Mouse (Mus musculus): ENCODE measurements around the gene Cnn1. TPM values are rescaled to one million over a fixed set of nuclear protein-coding genes. Genes with fewer than 3 reads are reported as not detected.

Cnn1 gene
- not detected in 2 replicates for total RNA-seq (2012; rRNA removed)
- not detected in 2 replicates for total RNA-seq (2014; rRNA removed)
- polyA plus RNA-seq (2012; ENCODE audit: insufficient read length, low read depth) = not detected in 2 replicates

GRCm38 (mm10) chr9:22098993-22099696 lies at the start of gene Cnn1:
Cnn1 (plus strand) TSS chr9:22099216.
- in situ Hi-C loops (cut with MboI; ENCODE audit: low pct_ligation_motif_present, low pct_unique_long_range_greater_than_20kb, low sequenced_read_pairs) (no loop called here), dilution Hi-C loops (cut with MboI; ENCODE audit: extremely low pct_ligation_motif_present, extremely low pct_unique_long_range_greater_than_20kb, low sequenced_read_pairs) (no loop called here)
- DNase-seq (ENCODE audit: extremely low read depth) = no peak
- Histone ChIP-seq H3K4me2 (ENCODE audit: insufficient read depth, low read depth, poor library complexity, severe bottlenecking) (no peak within 1 kb of the TSS), H3K79me2 (replicated peaks; ENCODE audit: control insufficient read depth, extremely low read depth, insufficient read depth, poor library complexity, severe bottlenecking) (no peaks in the 10 kb centered on the region), H3K4me3 (replicated peaks in 1 of 3; ENCODE audit: low read depth in 2 of 3, low read length in 2 of 3, poor library complexity in 1 of 3) (no peak within 1 kb of the TSS), H3K27me3 (replicated peaks) (peaks cover 39% of the 10 kb centered on the region), H3K27ac (ENCODE audit: insufficient read depth, low read depth) (no peak within 1 kb of the TSS), H3K36me3 (replicated peaks in 1 of 2; ENCODE audit: control insufficient read depth in 1 of 2, insufficient read depth in 1 of 2, low read length in 1 of 2) (no peaks in the 10 kb centered on the region), H3K9ac (ENCODE audit: insufficient read depth, low read depth) (no peak within 1 kb of the TSS), H3K9me3 (replicated peaks; ENCODE audit: low read length) (no peaks in the 10 kb centered on the region), H3K4me1 (ENCODE audit: control insufficient read depth in 1 of 2, insufficient read depth in 2 of 2) (peaks cover 4 to 7% of the 10 kb centered on the region in 2 experiments; a peak in 2 of 4 replicates)
- no peak for TF ChIP-seq IRF4 (IDR thresholded peaks at IDR 0.05; ENCODE audit: low read depth, low read length)
- no peak for TF ChIP-seq POLR2A (IDR thresholded peaks at IDR 0.05; ENCODE audit: low read depth, low read length)
- TF ChIP-seq SMC3 (IDR thresholded peaks at IDR 0.05; ENCODE audit: low read depth, low read length) = no peak
- TF ChIP-seq MEF2A (IDR thresholded peaks at IDR 0.05; ENCODE audit: borderline replicate concordance, low read depth, low read length) = no peak

- no peaks in the 10 kb centered on the region for H3K36me3 ChIP-seq (replicated peaks in 1 of 2; ENCODE audit: control insufficient read depth in 1 of 2, insufficient read depth in 1 of 2, low read length in 1 of 2)
- in situ Hi-C loops (cut with MboI; ENCODE audit: low pct_ligation_motif_present, low pct_unique_long_range_greater_than_20kb, low sequenced_read_pairs) = no loop called here
- TF ChIP-seq HCFC1 (IDR thresholded peaks at IDR 0.05; ENCODE audit: low read depth, low read length) (no peak), SIN3A (IDR thresholded peaks at IDR 0.05; ENCODE audit: low read length) (no peak), TCF12 (IDR thresholded peaks at IDR 0.05; ENCODE audit: low read depth, low read length) (no peak), MXI1 (IDR thresholded peaks at IDR 0.05; ENCODE audit: low read depth, low read length) (no peak), UBTF (IDR thresholded peaks at IDR 0.05; ENCODE audit: low read depth, low read length) (no peak), BHLHE40 (IDR thresholded peaks at IDR 0.05; ENCODE audit: low read depth, low read length) (no peak), ZMIZ1 (IDR thresholded peaks at IDR 0.05; ENCODE audit: low read depth, low read length) (no peak)
- no peaks in the 10 kb centered on the region for H3K27me3 ChIP-seq (replicated peaks)
- H3K9me3 ChIP-seq (replicated peaks; ENCODE audit: low read length) = peaks cover 2% of the 10 kb centered on the region
- no peak overlapping the region for H3K27ac ChIP-seq (ENCODE audit: insufficient read depth, low read depth)
- H3K4me2 ChIP-seq (ENCODE audit: insufficient read depth, low read depth, poor library complexity, severe bottlenecking) = no peak overlapping the region
- H3K4me1 ChIP-seq (ENCODE audit: control insufficient read depth in 1 of 2, insufficient read depth in 2 of 2) = no peaks in the 10 kb centered on the region
- H3K9ac ChIP-seq (ENCODE audit: insufficient read depth, low read depth) = no peak overlapping the region
- no peaks in the 10 kb centered on the region for H3K79me2 ChIP-seq (replicated peaks; ENCODE audit: control insufficient read depth, extremely low read depth, insufficient read depth, poor library complexity, severe bottlenecking)
- dilution Hi-C loops (cut with MboI; ENCODE audit: extremely low pct_ligation_motif_present, extremely low pct_unique_long_range_greater_than_20kb, low sequenced_read_pairs) = no loop called here
- DNase-seq (ENCODE audit: extremely low read depth) = no peak
- H3K4me3 ChIP-seq (replicated peaks in 1 of 3; ENCODE audit: low read depth in 2 of 3, low read length in 2 of 3, poor library complexity in 1 of 3) = no peak overlapping the region
These were observed 49.7 kb upstream of the Cnn1 start for GRCm38 (mm10) chr9:22049315-22049714.

- Histone ChIP-seq H3K4me1 (ENCODE audit: control insufficient read depth in 1 of 2, insufficient read depth in 2 of 2) (no peaks in the 10 kb centered on the region), H3K36me3 (replicated peaks in 1 of 2; ENCODE audit: control insufficient read depth in 1 of 2, insufficient read depth in 1 of 2, low read length in 1 of 2) (peaks cover 0 to 4% of the 10 kb centered on the region in 2 experiments), H3K4me2 (ENCODE audit: insufficient read depth, low read depth, poor library complexity, severe bottlenecking) (no peak overlapping the region), H3K4me3 (replicated peaks in 1 of 3; ENCODE audit: low read depth in 2 of 3, low read length in 2 of 3, poor library complexity in 1 of 3) (no peak overlapping the region), H3K27me3 (replicated peaks) (no peaks in the 10 kb centered on the region), H3K9ac (ENCODE audit: insufficient read depth, low read depth) (no peak overlapping the region), H3K79me2 (replicated peaks; ENCODE audit: control insufficient read depth, extremely low read depth, insufficient read depth, poor library complexity, severe bottlenecking) (no peaks in the 10 kb centered on the region), H3K9me3 (replicated peaks; ENCODE audit: low read length) (peaks cover 2% of the 10 kb centered on the region), H3K27ac (ENCODE audit: insufficient read depth, low read depth) (no peak overlapping the region)
- no peak for DNase-seq (ENCODE audit: extremely low read depth)
- in situ Hi-C loops (cut with MboI; ENCODE audit: low pct_ligation_motif_present, low pct_unique_long_range_greater_than_20kb, low sequenced_read_pairs) (no loop called here), dilution Hi-C loops (cut with MboI; ENCODE audit: extremely low pct_ligation_motif_present, extremely low pct_unique_long_range_greater_than_20kb, low sequenced_read_pairs) (no loop called here)
- no peak for TF ChIP-seq MXI1 (IDR thresholded peaks at IDR 0.05; ENCODE audit: low read depth, low read length)
- no peak for TF ChIP-seq JUN (IDR thresholded peaks at IDR 0.05; ENCODE audit: insufficient read depth, low read depth, low read length)
- no peak for TF ChIP-seq CHD2 (IDR thresholded peaks at IDR 0.05; ENCODE audit: low read length)
- TF ChIP-seq CHD1 (IDR thresholded peaks at IDR 0.05; ENCODE audit: low read depth, low read length) = no peak
- TF ChIP-seq MAFK (IDR thresholded peaks at IDR 0.05; ENCODE audit: insufficient replicate concordance, low read length) = no peak
- TF ChIP-seq EP300 (IDR thresholded peaks at IDR 0.05; ENCODE audit: low read length) = no peak
- no peak for TF ChIP-seq MAX (IDR thresholded peaks at IDR 0.05; ENCODE audit: low read length)
- TF ChIP-seq POLR2AphosphoS2 (IDR thresholded peaks at IDR 0.05; ENCODE audit: low read depth, low read length) = no peak
- no peak for TF ChIP-seq ZC3H11A (IDR thresholded peaks at IDR 0.05; ENCODE audit: low read depth, low read length)
- no peak for TF ChIP-seq CTCF (conservative IDR thresholded peaks at IDR 0.05 in 1 of 2, IDR thresholded peaks at IDR 0.05 in 1 of 2; ENCODE audit: low read depth in 2 of 2, low read length in 2 of 2)
- no peak for TF ChIP-seq KAT2A (IDR thresholded peaks at IDR 0.05; ENCODE audit: insufficient replicate concordance, low read length)
- TF ChIP-seq ZNF384 (IDR thresholded peaks at IDR 0.05; ENCODE audit: low read depth, low read length) = no peak
- TF ChIP-seq SMC3 (IDR thresholded peaks at IDR 0.05; ENCODE audit: low read depth, low read length) = no peak
- no peak for TF ChIP-seq NRF1 (IDR thresholded peaks at IDR 0.05; ENCODE audit: low read depth, low read length)
- TF ChIP-seq MYC (IDR thresholded peaks at IDR 0.05; ENCODE audit: low read depth, low read length) = no peak
- TF ChIP-seq ZKSCAN1 (IDR thresholded peaks at IDR 0.05; ENCODE audit: borderline replicate concordance, low read depth, low read length) = no peak
- TF ChIP-seq TCF12 (IDR thresholded peaks at IDR 0.05; ENCODE audit: low read depth, low read length) = no peak
These were observed 49.2 kb upstream of the Cnn1 start for GRCm38 (mm10) chr9:22049721-22050270.

Data from CH12.LX (cell line).